1 mouse cellular context compared by ENCODE assay signal in the genomic region with DNA sequence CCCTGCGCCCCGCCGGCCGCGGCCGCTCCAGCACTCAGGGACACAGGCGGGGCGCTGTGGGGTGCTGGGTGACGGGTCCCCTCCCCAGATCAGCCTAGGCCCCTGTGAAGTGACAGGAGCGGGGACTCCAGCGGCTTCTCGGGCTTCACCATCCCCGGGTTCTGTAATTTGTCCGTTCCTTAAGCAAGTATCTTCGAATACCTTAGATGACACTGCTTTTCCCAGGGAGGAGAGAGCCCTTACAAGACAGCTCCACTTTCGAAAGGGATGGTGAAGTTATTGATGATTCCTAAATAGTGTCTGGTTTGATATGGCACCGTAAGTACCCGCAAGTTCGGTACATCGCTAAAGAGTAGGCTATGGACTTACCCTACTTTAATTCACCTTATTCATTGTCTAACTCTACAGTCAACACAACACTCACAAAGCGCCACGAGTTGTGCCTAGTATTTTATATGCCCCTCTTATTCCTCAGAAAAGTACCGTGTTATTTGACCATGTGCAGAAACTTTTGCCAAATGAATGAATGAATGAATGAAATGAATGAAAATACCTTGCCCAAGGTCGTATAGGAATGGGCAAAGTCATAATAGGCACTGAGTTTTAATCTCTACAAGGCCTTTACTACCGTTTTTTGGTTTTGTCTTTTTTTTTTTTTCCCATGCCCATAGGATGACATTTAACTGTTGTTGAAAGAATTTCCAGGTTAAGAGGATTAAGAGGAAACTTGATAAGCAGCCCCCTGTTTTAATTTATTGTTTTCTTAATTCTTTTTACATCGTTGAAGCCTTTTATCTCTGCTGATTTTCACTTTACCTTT.
A peak's percentile ranks its signal among the peaks of the same experiment; 100 is the strongest.
TF ChIP-seq lines count a peak whose summit lies in the region.

No protein-coding gene starts in this region.

TF ChIP-seq in CH12.LX, 34 proteins besides CTCF, POLR2A, EP300 and RAD21:
- TF ChIP-seq PAX5 (IDR thresholded peaks at IDR 0.05; ENCODE audit: low read length), result no peak
- TF ChIP-seq MAFK (IDR thresholded peaks at IDR 0.05; ENCODE audit: insufficient replicate concordance, low read length), result no peak
- TF ChIP-seq NELFE (IDR thresholded peaks at IDR 0.05; ENCODE audit: low read depth, low read length), result no peak
- TF ChIP-seq ZNF384 (IDR thresholded peaks at IDR 0.05; ENCODE audit: low read depth, low read length), result peak; percentile 66
- TF ChIP-seq NRF1 (IDR thresholded peaks at IDR 0.05; ENCODE audit: low read depth, low read length), result no peak
- TF ChIP-seq IRF4 (IDR thresholded peaks at IDR 0.05; ENCODE audit: low read depth, low read length), result no peak
- no peak for TF ChIP-seq ZMIZ1 (IDR thresholded peaks at IDR 0.05; ENCODE audit: low read depth, low read length)
- 0 out of 2 replicates have a peak, but pooled peaks have one; percentile 36 for TF ChIP-seq MAX (IDR thresholded peaks at IDR 0.05; ENCODE audit: low read length)
- no peak for TF ChIP-seq ZC3H11A (IDR thresholded peaks at IDR 0.05; ENCODE audit: low read depth, low read length)
- no peak for TF ChIP-seq USF2 (conservative IDR thresholded peaks at IDR 0.05; ENCODE audit: low read depth, low read length)
- TF ChIP-seq MEF2A (IDR thresholded peaks at IDR 0.05; ENCODE audit: borderline replicate concordance, low read depth, low read length), result no peak
- TF ChIP-seq RCOR1 (conservative IDR thresholded peaks at IDR 0.05; ENCODE audit: low read depth, low read length), result no peak
- no peak for TF ChIP-seq GABPA (IDR thresholded peaks at IDR 0.05; ENCODE audit: insufficient replicate concordance, low read depth, low read length)
- TF ChIP-seq SMC3 (IDR thresholded peaks at IDR 0.05; ENCODE audit: low read depth, low read length), result no peak
- no peak for TF ChIP-seq JUND (conservative IDR thresholded peaks at IDR 0.05; ENCODE audit: low read depth, low read length)
- no peak for TF ChIP-seq ELF1 (IDR thresholded peaks at IDR 0.05; ENCODE audit: low read depth, low read length)
- TF ChIP-seq MYC (IDR thresholded peaks at IDR 0.05; ENCODE audit: low read depth, low read length), result 0 out of 2 replicates have a peak, but pooled peaks have one; percentile 3
- TF ChIP-seq TBP (conservative IDR thresholded peaks at IDR 0.05; ENCODE audit: low read depth, low read length), result no peak
- peak; percentile 22; the same call in 1 of the 2 replicates for TF ChIP-seq MXI1 (IDR thresholded peaks at IDR 0.05; ENCODE audit: low read depth, low read length)
- peak; percentile 72; the same call in 1 of the 2 replicates for TF ChIP-seq CHD1 (IDR thresholded peaks at IDR 0.05; ENCODE audit: low read depth, low read length)
- no peak for TF ChIP-seq ETS1 (conservative IDR thresholded peaks at IDR 0.05; ENCODE audit: low read depth, low read length)
- TF ChIP-seq TCF12 (IDR thresholded peaks at IDR 0.05; ENCODE audit: low read depth, low read length), result no peak
- TF ChIP-seq POLR2AphosphoS2 (IDR thresholded peaks at IDR 0.05; ENCODE audit: low read depth, low read length), result no peak
- TF ChIP-seq USF1 (IDR thresholded peaks at IDR 0.05; ENCODE audit: low read depth, low read length), result no peak
